8 mouse cellular contexts compared by ENCODE assay signal in the genomic region with DNA sequence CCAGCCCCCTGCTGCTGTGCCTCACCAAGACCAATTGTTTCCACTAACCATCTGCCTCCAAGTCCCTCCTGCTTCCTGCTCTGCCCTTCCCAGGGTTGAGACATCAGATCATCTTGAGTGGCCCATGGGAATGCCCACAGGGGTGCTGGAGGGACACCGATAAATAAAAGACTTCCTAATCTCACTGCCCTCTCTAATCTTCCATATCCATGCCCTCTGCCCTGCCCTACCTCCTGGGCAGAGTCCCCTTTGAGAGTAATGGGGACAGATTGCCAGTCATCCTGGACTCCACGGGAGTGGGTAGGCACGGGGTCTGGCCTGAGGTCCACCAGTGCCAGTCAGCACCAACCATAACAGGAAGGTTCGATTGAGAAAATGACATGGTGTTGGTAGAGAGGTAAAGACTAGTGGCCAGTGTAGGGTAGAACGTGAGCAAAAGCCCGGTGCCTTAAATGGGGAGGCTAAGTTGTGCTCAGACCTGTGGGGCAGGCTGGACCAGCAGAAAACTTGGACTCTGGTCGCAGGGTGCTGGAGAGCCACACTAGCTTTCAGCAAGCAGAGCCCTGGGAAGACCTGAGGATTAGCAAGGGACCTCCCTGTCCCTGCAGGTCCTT. TPM values are rescaled to one million over a fixed set of nuclear protein-coding genes. Genes with fewer than 3 reads are reported as not detected.
A peak's percentile ranks its signal among the peaks of the same experiment; 100 is the strongest.
DNase-seq lines count a peak whose midpoint lies in the region; ATAC-seq and TF ChIP-seq lines count a peak whose summit lies in the region.
"Had no signal": no experiment of that assay in that cellular context is flagged by ENCODE, and none has a peak within 500 bp of the region (broad histone marks: within the 10 kb centered on the region; RNA-seq: fewer than 3 reads in every experiment).

No protein-coding gene starts in this region.

- H3K27me3 ChIP-seq in testis, adult 2 months (ENCODE audit: control insufficient read depth, insufficient read depth, low read length) = no peaks in the 10 kb centered on the region; the same call in 1 of the 2 replicates
- peaks cover 37% of the 10 kb centered on the region for H3K27me3 ChIP-seq in hindbrain, embryonic 13.5 days

- H3K9me3 ChIP-seq in hindbrain, embryonic 13.5 days = no peaks in the 10 kb centered on the region

- no peak overlapping the region for H3K27ac ChIP-seq in testis, adult 2 months (ENCODE audit: control insufficient read depth, insufficient read depth, low read depth, low read length)
- H3K27ac ChIP-seq in hindbrain, embryonic 13.5 days = no peak overlapping the region

- peak overlapping the region; percentile 71; the same call in 1 of the 2 replicates for H3K9ac ChIP-seq in hindbrain, embryonic 13.5 days

- TF ChIP-seq POLR2A in testis, adult 2 months (IDR thresholded peaks at IDR 0.05; ENCODE audit: control insufficient read depth, low read depth, low read length) = no peak

- no peak for TF ChIP-seq CTCF in testis, adult 2 months (IDR thresholded peaks at IDR 0.05; ENCODE audit: control insufficient read depth, insufficient read depth, insufficient replicate concordance, low read depth, low read length)

- peak overlapping the region; percentile 64; the same call in 1 of the 2 replicates for H3K4me2 ChIP-seq in hindbrain, embryonic 13.5 days

- peak overlapping the region; percentile 86 for H3K4me3 ChIP-seq in testis, adult 2 months (ENCODE audit: control insufficient read depth, low read depth, low read length)
- H3K4me3 ChIP-seq in hindbrain, embryonic 13.5 days = no peak overlapping the region; the same call in 1 of the 2 replicates

- H3K4me1 ChIP-seq in testis, adult 2 months (ENCODE audit: control insufficient read depth, insufficient read depth, low read length) = peaks cover 6% of the 10 kb centered on the region
- peaks cover 32% of the 10 kb centered on the region for H3K4me1 ChIP-seq in hindbrain, embryonic 13.5 days (replicated peaks)

- no peak for ATAC-seq in hindbrain, embryonic 13.5 days (ENCODE audit: low FRiP score)
- peak; percentile 24 for ATAC-seq in megakaryocyte progenitor cell, adult 5-6 weeks (replicated peaks; ENCODE audit: poor library complexity)

- 42% methylated on average over 7 of the region's 7 CpGs for WGBS in hindbrain, embryonic 13.5 days

- H3K36me3 ChIP-seq in testis, adult 2 months (ENCODE audit: control insufficient read depth, insufficient read depth, low read length) = no peaks in the 10 kb centered on the region
- H3K36me3 ChIP-seq in hindbrain, embryonic 13.5 days = no peaks in the 10 kb centered on the region

- no peak for DNase-seq in testis, postnatal 14 days (ENCODE audit: low spot score)
- no peak for DNase-seq in gastrocnemius, adult 8-10 months (ENCODE audit: low spot score in 2 of 2)
- no peak for DNase-seq in gastrocnemius, adult 18-20 months (ENCODE audit: low spot score)
- no peak for DNase-seq in kidney, postnatal 4 days

RNA-seq across cellular contexts. Expression of a gene that starts 0.5 kb away (rescaled TPM):
- polyA plus RNA-seq in testis, adult 2 months (2012; rRNA removed) = 7.2 and 8.0 TPM in 2 replicates
- not detected in 2 replicates for polyA plus RNA-seq in hindbrain, embryonic 13.5 days (2015; fragmentation: Nextera tagmentation; extraction: Ambion mirVana)
- total RNA-seq in megakaryocyte progenitor cell, adult 5-6 weeks (2015) = 2.1 and 2.4 TPM in 2 replicates
- 0.34 and 0.92 TPM in 2 replicates for total RNA-seq in megakaryocyte progenitor cell, adult 5-6 weeks (2017)
- not detected for total RNA-seq in gastrocnemius, adult 8-10 months (2022)
- not detected for total RNA-seq in gastrocnemius, adult 18-20 months (2021)

RNA-seq across cellular contexts. Expression of a gene that starts 12.1 kb away (rescaled TPM):
- 0.31 and 0.61 TPM in 2 replicates for polyA plus RNA-seq in testis, adult 2 months (2012; rRNA removed)
- 0.93 and 1.8 TPM in 2 replicates for polyA plus RNA-seq in hindbrain, embryonic 13.5 days (2015; fragmentation: Nextera tagmentation; extraction: Ambion mirVana)
- 0.10 and 0.12 TPM in 2 replicates for total RNA-seq in megakaryocyte progenitor cell, adult 5-6 weeks (2015)
- 0.27 and 3.2 TPM in 2 replicates for total RNA-seq in megakaryocyte progenitor cell, adult 5-6 weeks (2017)
- total RNA-seq in gastrocnemius, adult 8-10 months (2022) = not detected
- total RNA-seq in gastrocnemius, adult 18-20 months (2021) = not detected

RNA-seq across cellular contexts. Expression of a gene that starts 19.8 kb away (rescaled TPM):
- 14.6 and 21.3 TPM in 2 replicates for polyA plus RNA-seq in testis, adult 2 months (2012; rRNA removed)
- 20.0 and 22.0 TPM in 2 replicates for polyA plus RNA-seq in hindbrain, embryonic 13.5 days (2015; fragmentation: Nextera tagmentation; extraction: Ambion mirVana)
- 32.9 and 42.6 TPM in 2 replicates for total RNA-seq in megakaryocyte progenitor cell, adult 5-6 weeks (2015)
- total RNA-seq in megakaryocyte progenitor cell, adult 5-6 weeks (2017) = 16.5 and 24.9 TPM in 2 replicates
- not detected for total RNA-seq in gastrocnemius, adult 8-10 months (2022)
- total RNA-seq in gastrocnemius, adult 18-20 months (2021) = not detected

RNA-seq across cellular contexts. Expression of a gene that starts 27.5 kb away (rescaled TPM):
- polyA plus RNA-seq in testis, adult 2 months (2012; rRNA removed) = 7.8 and 9.4 TPM in 2 replicates
- 8.9 and 9.2 TPM in 2 replicates for polyA plus RNA-seq in hindbrain, embryonic 13.5 days (2015; fragmentation: Nextera tagmentation; extraction: Ambion mirVana)
- total RNA-seq in megakaryocyte progenitor cell, adult 5-6 weeks (2015) = not detected in 2 replicates
- not detected in 2 replicates for total RNA-seq in megakaryocyte progenitor cell, adult 5-6 weeks (2017)
- total RNA-seq in gastrocnemius, adult 8-10 months (2022) = not detected
- not detected for total RNA-seq in gastrocnemius, adult 18-20 months (2021)
- polyA plus RNA-seq: intestine, embryonic 14.5 days had no signal

RNA-seq across cellular contexts. Expression of a gene that starts 50.0 kb away (rescaled TPM):
- polyA plus RNA-seq in testis, adult 2 months (2012; rRNA removed) = 12.1 and 14.0 TPM in 2 replicates
- polyA plus RNA-seq in hindbrain, embryonic 13.5 days (2015; fragmentation: Nextera tagmentation; extraction: Ambion mirVana) = 329 and 346 TPM in 2 replicates
- total RNA-seq in megakaryocyte progenitor cell, adult 5-6 weeks (2015) = 0.07 TPM in 1 of 2 replicates, not detected in the other
- 0.08 TPM in 1 of 2 replicates, not detected in the other for total RNA-seq in megakaryocyte progenitor cell, adult 5-6 weeks (2017)
- total RNA-seq in gastrocnemius, adult 8-10 months (2022) = under 1 TPM; 0.10 to 0.63 (median 0.38) TPM
- under 1 TPM; 0.32 to 0.55 TPM for total RNA-seq in gastrocnemius, adult 18-20 months (2021)

Comparison
In these comparisons a context has a peak if more than half of its experiments do, and no peak if none do; other contexts are left out.
1. RNA of a gene that starts 19.8 kb away (total RNA-seq): 16.5 to 42.6 TPM in megakaryocyte progenitor cell, adult 5-6 weeks; not detected in gastrocnemius, adult 18-20 months and not detected in gastrocnemius, adult 8-10 months; every median in the first group is over 10 times any median in the second.